Mouse (Mus musculus): ENCODE results near the gene Fat1.

The Fat1 gene

GRCm38 (mm10) chr8:44934850-44935497 lies at the start of gene Fat1:
Gene Fat1, plus strand, starts transcription at chr8:44935447.
- peak; percentile 67 to 70 for DNase-seq (ENCODE audit: low spot score in 2 of 2)

GRCm38 (mm10) chr8:44894626-44895025 lies 40.6 kb upstream of the Fat1 start:
- DNase-seq (ENCODE audit: low spot score in 2 of 2) = no peak

- peak; percentile 8 to 12 for DNase-seq (ENCODE audit: low spot score in 2 of 2)
These were observed 35.7 kb upstream of the Fat1 start for GRCm38 (mm10) chr8:44899575-44899991.

- no peak for DNase-seq (ENCODE audit: low spot score in 2 of 2)
These were observed 23.9 kb upstream of the Fat1 start for GRCm38 (mm10) chr8:44911126-44911903.

- DNase-seq (ENCODE audit: low spot score in 2 of 2) = no peak
These were observed 15.7 kb upstream of the Fat1 start for GRCm38 (mm10) chr8:44919487-44920082.

- no peak for DNase-seq (ENCODE audit: low spot score in 2 of 2)
These were observed 14.7 kb upstream of the Fat1 start for GRCm38 (mm10) chr8:44920379-44921032.

GRCm38 (mm10) chr8:44924995-44925394 lies 10.3 kb upstream of the Fat1 start:
- DNase-seq (ENCODE audit: low spot score in 2 of 2) = no peak

GRCm38 (mm10) chr8:44930058-44930457 lies 5.2 kb upstream of the Fat1 start:
- no peak for DNase-seq (ENCODE audit: low spot score in 2 of 2)

GRCm38 (mm10) chr8:44932546-44933342 lies 2.5 kb upstream of the Fat1 start:
- no peak for DNase-seq (ENCODE audit: low spot score in 2 of 2)

- DNase-seq (ENCODE audit: low spot score in 2 of 2) = no peak
These were observed 1.8 kb upstream of the Fat1 start for GRCm38 (mm10) chr8:44933478-44933877.

- DNase-seq (ENCODE audit: low spot score in 2 of 2) = no peak
These were observed 831 bp upstream of the Fat1 start for GRCm38 (mm10) chr8:44934416-44934815.

GRCm38 (mm10) chr8:44935741-44936140 lies 494 bp downstream of the Fat1 start:
- DNase-seq (ENCODE audit: low spot score in 2 of 2) = peak; percentile 89 to 91

- DNase-seq (ENCODE audit: low spot score in 2 of 2) = no peak
These were observed 1.3 kb downstream of the Fat1 start for GRCm38 (mm10) chr8:44936481-44936961.

GRCm38 (mm10) chr8:44937141-44937825 lies 2.0 kb downstream of the Fat1 start:
- DNase-seq (ENCODE audit: low spot score in 2 of 2) = peak; percentile 70 to 73

GRCm38 (mm10) chr8:44937905-44938642 lies 2.8 kb downstream of the Fat1 start:
- DNase-seq (ENCODE audit: low spot score in 2 of 2) = peak; percentile 83 to 84

GRCm38 (mm10) chr8:44938643-44938979 lies 3.4 kb downstream of the Fat1 start:
- no peak for DNase-seq (ENCODE audit: low spot score in 2 of 2)

- no peak for DNase-seq (ENCODE audit: low spot score in 2 of 2)
These were observed 10.3 kb downstream of the Fat1 start for GRCm38 (mm10) chr8:44945577-44945976.

GRCm38 (mm10) chr8:44948597-44948996 lies 13.3 kb downstream of the Fat1 start:
- DNase-seq (ENCODE audit: low spot score in 2 of 2) = no peak

- no peak for DNase-seq (ENCODE audit: low spot score in 2 of 2)
These were observed 25.2 kb downstream of the Fat1 start for GRCm38 (mm10) chr8:44960455-44960854.

GRCm38 (mm10) chr8:44960906-44961305 lies 25.7 kb downstream of the Fat1 start:
- DNase-seq (ENCODE audit: low spot score in 2 of 2) = no peak
